Mouse (Mus musculus) MEL (cell line): ENCODE measurements around the gene Sdad1. TPM values are rescaled to one million over a fixed set of nuclear protein-coding genes. Genes with fewer than 3 reads are reported as not detected.

ENCODE experiments used
- DNase-seq: peaks from one replicate; pipeline ENCODE4 v3.0.0; 2011; ENCODE audit warnings: low read depth, low spot score
- H3K27ac ChIP-seq: 2 replicates; pipeline ENCODE4 v1.5.1; 2012; ENCODE audit warnings: low read depth, mild to moderate bottlenecking, control low read depth, low read length, moderate library complexity; ENCODE audit not compliant: control insufficient read depth
- H3K27me3 ChIP-seq, 2 experiments: fragments of 150-350 bp in 1 of 2; sonication (generic) in 1 of 2; 2 replicates each; pipeline ENCODE4 v1.6.1; 2012; ENCODE audit warnings: low read length in 2 of 2, mild to moderate bottlenecking in 2 of 2, improper control_type of control experiment in 1 of 2, moderate library complexity in 1 of 2; ENCODE audit not compliant: insufficient read depth in 2 of 2, control insufficient read depth in 1 of 2
- H3K36me3 ChIP-seq, 2 experiments: 2 replicates each; pipeline ENCODE4 v1.6.1; 2012 to 2014; ENCODE audit warnings: low read length in 2 of 2, improper control_type of control experiment in 1 of 2, inconsistent platforms in 1 of 2, mild to moderate bottlenecking in 1 of 2; ENCODE audit not compliant: insufficient read depth in 2 of 2, control insufficient read depth in 1 of 2
- H3K4me1 ChIP-seq, 2 experiments: fragments of 150-350 bp in 1 of 2; sonication (generic) in 1 of 2; 2 replicates each; pipeline ENCODE4 v1.6.1; 2012; ENCODE audit warnings: low read length in 2 of 2, improper control_type of control experiment in 1 of 2, mild to moderate bottlenecking in 1 of 2; ENCODE audit not compliant: insufficient read depth in 2 of 2, control insufficient read depth in 1 of 2
- H3K4me3 ChIP-seq, 2 experiments: fragments of 150-350 bp in 1 of 2; sonication (generic) in 1 of 2; 2 replicates each; pipeline ENCODE4 v1.5.1; 2012; ENCODE audit warnings: low read depth in 2 of 2, low read length in 2 of 2, mild to moderate bottlenecking in 2 of 2, moderate library complexity in 2 of 2, control low read depth in 1 of 2, improper control_type of control experiment in 1 of 2; ENCODE audit not compliant: control insufficient read depth in 1 of 2, insufficient read depth in 1 of 2
- H3K79me2 ChIP-seq: 2 replicates; pipeline ENCODE4 v1.6.1; 2012; ENCODE audit warnings: mild to moderate bottlenecking, low read length, moderate library complexity; ENCODE audit not compliant: control insufficient read depth, poor library complexity, insufficient read depth
- H3K9ac ChIP-seq: 2 replicates; pipeline ENCODE4 v1.6.1; 2012; ENCODE audit warnings: low read depth, mild to moderate bottlenecking, control low read depth, low read length, moderate library complexity; ENCODE audit not compliant: control insufficient read depth, poor library complexity, severe bottlenecking
- H3K9me3 ChIP-seq: fragments of 150-350 bp; sonication (generic); replicated peaks from 2 replicates; pipeline ENCODE4 v1.6.1; 2012; ENCODE audit warnings: mild to moderate bottlenecking, low read length, improper control_type of control experiment, moderate library complexity; ENCODE audit not compliant: insufficient read depth
- CHD1 ChIP-seq: IDR thresholded peaks from 2 replicates; pipeline ENCODE4 v1.6.1; 2012; ENCODE audit warnings: low read depth, mild to moderate bottlenecking, inconsistent platforms, low read length, improper control_type of control experiment
- CHD2 ChIP-seq: IDR thresholded peaks from 2 replicates; pipeline ENCODE4 v1.6.1; 2011; ENCODE audit warnings: low read length, improper control_type of control experiment
- CTCF ChIP-seq, 3 experiments: IDR thresholded peaks in 2 of 3; conservative IDR thresholded peaks in 1 of 3; 2 replicates each; pipeline ENCODE4 v1.5.1; 2011 to 2012; ENCODE audit warnings: low read length in 3 of 3, low read depth in 2 of 3, mild to moderate bottlenecking in 2 of 3, improper control_type of control experiment in 1 of 3, inconsistent platforms in 1 of 3, mixed read lengths in 1 of 3, moderate library complexity in 1 of 3; ENCODE audit not compliant: control insufficient read depth in 1 of 3, insufficient read depth in 1 of 3, poor library complexity in 1 of 3, severe bottlenecking in 1 of 3
- EP300 ChIP-seq, 2 experiments: IDR thresholded peaks; 2 replicates each; pipeline ENCODE4 v1.6.1; 2011; ENCODE audit warnings: improper control_type of control experiment in 2 of 2, low read length in 2 of 2, low read depth in 1 of 2, mild to moderate bottlenecking in 1 of 2
- ETS1 ChIP-seq: IDR thresholded peaks from 2 replicates; pipeline ENCODE4 v1.6.1; 2012; ENCODE audit warnings: low read depth, mild to moderate bottlenecking, inconsistent platforms, low read length, improper control_type of control experiment, moderate library complexity
- GATA1 ChIP-seq: IDR thresholded peaks from 2 replicates; pipeline ENCODE4 v1.6.1; 2011; ENCODE audit warnings: low read depth, low read length, improper control_type of control experiment
- KAT2A ChIP-seq: conservative IDR thresholded peaks from 2 replicates; pipeline ENCODE4 v1.6.1; 2012; ENCODE audit warnings: low read depth, low read length, improper control_type of control experiment, inconsistent platforms
- MAX ChIP-seq: IDR thresholded peaks from 2 replicates; pipeline ENCODE4 v1.6.1; 2011; ENCODE audit warnings: low read length, improper control_type of control experiment
- MXI1 ChIP-seq: IDR thresholded peaks from 2 replicates; pipeline ENCODE4 v1.6.1; 2011; ENCODE audit warnings: mild to moderate bottlenecking, low read depth, low read length, improper control_type of control experiment
- MYC ChIP-seq: IDR thresholded peaks from 2 replicates; pipeline ENCODE4 v1.6.1; 2011; ENCODE audit warnings: low read depth, mild to moderate bottlenecking, low read length, improper control_type of control experiment, moderate library complexity
- NELFE ChIP-seq: IDR thresholded peaks from 2 replicates; pipeline ENCODE4 v1.6.1; 2011; ENCODE audit warnings: low read depth, low read length, improper control_type of control experiment
- NRF1 ChIP-seq: IDR thresholded peaks from 2 replicates; pipeline ENCODE4 v1.6.1; 2014; ENCODE audit warnings: low read depth, mild to moderate bottlenecking, inconsistent platforms, low read length, improper control_type of control experiment, moderate library complexity; ENCODE audit not compliant: poor library complexity, insufficient read depth, severe bottlenecking
- POLR2A ChIP-seq, 2 experiments: IDR thresholded peaks; 2 replicates each; pipeline ENCODE4 v1.6.1; 2011 to 2012; ENCODE audit warnings: low read length in 2 of 2, mild to moderate bottlenecking in 2 of 2, control low read depth in 1 of 2, improper control_type of control experiment in 1 of 2, low read depth in 1 of 2, moderate library complexity in 1 of 2; ENCODE audit not compliant: control insufficient read depth in 1 of 2, insufficient read depth in 1 of 2, poor library complexity in 1 of 2
- POLR2AphosphoS5 ChIP-seq: IDR thresholded peaks from 2 replicates; pipeline ENCODE4 v1.6.1; 2012; ENCODE audit warnings: low read depth, borderline replicate concordance, mild to moderate bottlenecking, inconsistent platforms, low read length, moderate library complexity, mixed read lengths
- SIN3A ChIP-seq: IDR thresholded peaks from 2 replicates; pipeline ENCODE4 v1.6.1; 2012; ENCODE audit warnings: low read length, improper control_type of control experiment, inconsistent platforms
- SMC3 ChIP-seq: IDR thresholded peaks from 2 replicates; pipeline ENCODE4 v1.6.1; 2011; ENCODE audit warnings: low read depth, low read length, improper control_type of control experiment
- TBP ChIP-seq: IDR thresholded peaks from 2 replicates; pipeline ENCODE4 v1.8.0; 2011; ENCODE audit warnings: low read depth, low read length, improper control_type of control experiment
- TCF12 ChIP-seq: IDR thresholded peaks from 2 replicates; pipeline ENCODE4 v1.6.1; 2014; ENCODE audit warnings: low read depth, mild to moderate bottlenecking, inconsistent platforms, low read length, improper control_type of control experiment, moderate library complexity
- USF1 ChIP-seq: IDR thresholded peaks from 2 replicates; pipeline ENCODE4 v1.6.1; 2014; ENCODE audit warnings: low read depth, mild to moderate bottlenecking, inconsistent platforms, low read length, improper control_type of control experiment, moderate library complexity
- USF2 ChIP-seq, 2 experiments: IDR thresholded peaks; 2 replicates each; pipeline ENCODE4 v1.6.1; 2011 to 2012; ENCODE audit warnings: improper control_type of control experiment in 2 of 2, low read length in 2 of 2, borderline replicate concordance in 1 of 2, inconsistent platforms in 1 of 2, low read depth in 1 of 2, mild to moderate bottlenecking in 1 of 2; ENCODE audit not compliant: insufficient read depth in 1 of 2
- ZC3H11A ChIP-seq: IDR thresholded peaks from 2 replicates; pipeline ENCODE4 v1.6.1; 2012; ENCODE audit warnings: low read depth, mild to moderate bottlenecking, inconsistent platforms, low read length, improper control_type of control experiment
- ZKSCAN1 ChIP-seq: IDR thresholded peaks from 2 replicates; pipeline ENCODE4 v1.6.1; 2012; ENCODE audit warnings: low read depth, mild to moderate bottlenecking, inconsistent platforms, low read length, improper control_type of control experiment, moderate library complexity
- ZMIZ1 ChIP-seq: IDR thresholded peaks from 2 replicates; pipeline ENCODE4 v1.6.1; 2012; ENCODE audit warnings: low read depth, mild to moderate bottlenecking, inconsistent platforms, low read length, improper control_type of control experiment, moderate library complexity
- polyA plus RNA-seq, 2 experiments: library from polyadenylated mRNA; stranded (reverse) in 1 of 2; unstranded in 1 of 2; fragments of >175 nt in 1 of 2; fragments of >200 nt in 1 of 2; gene quantifications; 2 replicates each; pipeline versions ENCODE4 v1.2.1 to v1.2.4; 2012; ENCODE audit warnings: low replicate concordance in 2 of 2, low read depth in 1 of 2; ENCODE audit not compliant: insufficient read length in 2 of 2, insufficient read depth in 1 of 2, missing spikeins in 1 of 2
- total RNA-seq: library from RNA; depleted of rRNA; stranded (reverse); fragments of 300-350 nt; gene quantifications from 2 replicates; pipeline ENCODE4 v1.2.3, GENCODE M21; 2012

Sdad1 gene
- total and polyA plus RNA-seq, 3 experiments = 72.4 to 73.0 TPM; not detected in 1

DNA sequence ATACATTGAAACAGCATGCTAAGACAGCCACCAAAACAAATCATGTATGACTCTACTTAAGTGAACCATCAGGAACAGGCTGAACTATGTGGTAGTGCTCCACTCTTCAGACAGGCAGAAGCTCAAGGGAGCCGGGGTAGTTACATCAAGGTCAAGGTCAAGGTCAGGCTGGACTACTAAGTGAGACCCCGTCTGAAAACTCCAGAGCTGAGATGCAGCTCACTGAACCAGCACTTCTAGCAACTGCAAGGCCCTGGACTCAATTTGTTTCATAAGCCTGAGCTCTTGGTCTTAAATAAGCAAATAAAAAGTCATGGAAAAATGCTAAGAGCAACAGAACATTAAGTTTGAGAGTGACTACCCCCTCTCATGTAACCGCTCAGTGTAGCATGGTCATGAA lies 6.0 kb downstream of the Sdad1 start:
- no peak for DNase-seq
- H3K27ac ChIP-seq = no peak overlapping the region
- TF ChIP-seq NELFE (no peak), CHD2 (no peak), EP300 (IDR thresholded peaks at IDR 0.05; ENCODE audit: low read depth in 1 of 2, low read length in 2 of 2) (no peak), MAX (no peak), POLR2A (IDR thresholded peaks at IDR 0.05; ENCODE audit: control insufficient read depth in 1 of 2, insufficient read depth in 1 of 2, low read depth in 1 of 2, low read length in 2 of 2, poor library complexity in 1 of 2) (no peak)
- TF ChIP-seq, all 39 proteins: peak for 0
- no peaks in the 10 kb centered on the region for H3K9me3 ChIP-seq
- no peak overlapping the region for H3K9ac ChIP-seq
- H3K27me3 ChIP-seq = no peaks in the 10 kb centered on the region
- peaks cover 0 to 7% of the 10 kb centered on the region in 2 experiments; a peak in 2 of 4 replicates for H3K4me1 ChIP-seq
- peaks cover 28% of the 10 kb centered on the region for H3K79me2 ChIP-seq
- H3K36me3 ChIP-seq = peaks cover 8 to 16% of the 10 kb centered on the region in 2 experiments
- H3K4me3 ChIP-seq = no peak overlapping the region

DNA sequence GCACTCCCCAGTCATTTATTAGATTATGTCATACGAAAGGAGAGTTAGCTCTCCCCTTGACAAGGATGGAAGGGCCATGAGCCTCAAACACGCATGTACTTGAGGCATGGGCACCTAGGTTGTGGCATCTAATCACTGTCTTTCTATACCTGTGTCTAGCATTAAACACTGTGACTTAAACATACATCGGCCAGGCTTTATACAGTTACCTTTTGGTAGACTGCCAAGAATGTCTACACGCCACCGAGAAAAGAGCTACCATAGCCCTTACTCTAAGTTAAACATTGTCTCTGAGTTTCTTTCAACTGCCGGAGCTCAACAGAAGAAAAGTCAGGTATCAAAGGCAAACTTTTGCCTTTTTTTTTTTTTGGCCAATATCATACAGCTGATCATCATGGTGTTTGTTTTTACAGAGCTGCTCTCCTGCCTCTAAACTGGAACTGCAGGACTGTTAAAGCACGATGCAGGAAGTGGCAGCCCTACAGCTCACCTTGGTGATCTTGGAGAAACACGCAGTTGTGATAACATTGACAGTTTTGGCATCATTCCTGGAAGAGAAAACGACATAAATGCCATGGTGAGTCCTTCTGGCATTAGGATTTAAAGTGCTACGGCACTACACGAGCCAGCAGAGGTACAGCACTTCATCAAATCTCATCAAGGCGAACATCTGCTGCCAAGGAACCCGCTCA lies 8.0 kb downstream of the Sdad1 start:
- Histone ChIP-seq H3K36me3 (peaks cover 0 to 21% of the 10 kb centered on the region in 2 experiments; a peak in 2 of 4 replicates), H3K79me2 (peaks cover 8% of the 10 kb centered on the region), H3K27ac (no peak overlapping the region), H3K4me3 (no peak overlapping the region), H3K9me3 (no peaks in the 10 kb centered on the region), H3K9ac (no peak overlapping the region), H3K4me1 (no peaks in the 10 kb centered on the region), H3K27me3 (no peaks in the 10 kb centered on the region)
- TF ChIP-seq TCF12 (no peak), CHD1 (no peak), POLR2AphosphoS5 (no peak), ZC3H11A (no peak), POLR2A (IDR thresholded peaks at IDR 0.05; ENCODE audit: control insufficient read depth in 1 of 2, insufficient read depth in 1 of 2, low read depth in 1 of 2, low read length in 2 of 2, poor library complexity in 1 of 2) (no peak), CHD2 (no peak), ZKSCAN1 (no peak), USF1 (no peak), SMC3 (no peak), NRF1 (no peak), SIN3A (no peak)
- no peak for DNase-seq

GRCm38 (mm10) chr5:92294525-92294924 lies 15.8 kb downstream of the Sdad1 start:
- H3K27ac ChIP-seq = no peak overlapping the region

More at GRCm38 (mm10) chr5:92294525-92294924, 15.8 kb downstream of the Sdad1 start:
- Histone ChIP-seq H3K4me3 (no peak overlapping the region), H3K9me3 (no peaks in the 10 kb centered on the region), H3K79me2 (no peaks in the 10 kb centered on the region), H3K4me1 (no peaks in the 10 kb centered on the region), H3K27me3 (no peaks in the 10 kb centered on the region), H3K36me3 (peaks cover 3 to 32% of the 10 kb centered on the region in 2 experiments; a peak in 3 of 4 replicates), H3K9ac (no peak overlapping the region)
- TF ChIP-seq ZKSCAN1 (no peak), CTCF (IDR thresholded peaks at IDR 0.05 in 2 of 3, conservative IDR thresholded peaks at IDR 0.05 in 1 of 3; ENCODE audit: control insufficient read depth in 1 of 3, insufficient read depth in 1 of 3, low read depth in 2 of 3, low read length in 3 of 3, poor library complexity in 1 of 3, severe bottlenecking in 1 of 3) (no peak), TBP (no peak), MXI1 (no peak), KAT2A (no peak), ZMIZ1 (no peak), MYC (no peak), GATA1 (no peak), USF2 (IDR thresholded peaks at IDR 0.05; ENCODE audit: borderline replicate concordance in 1 of 2, insufficient read depth in 1 of 2, low read depth in 1 of 2, low read length in 2 of 2) (no peak), ETS1 (no peak), MAX (no peak), USF1 (no peak)
- no peak for DNase-seq
